Mouse (Mus musculus) forebrain, postnatal 0 days (tissue): ENCODE results near the gene Pfkfb4. TPM values are rescaled to one million over a fixed set of nuclear protein-coding genes. Genes with fewer than 3 reads are reported as not detected.

ENCODE experiments used
- ATAC-seq: fragments of 200-750 bp; cut with Nextera tagmentation; 2 replicates; pipeline ENCODE4 v1.8.0; 2017; ENCODE audit warnings: mild to moderate bottlenecking, moderate library complexity
- DNase-seq: peaks from one replicate; pipeline ENCODE4 v3.0.0-alpha.2; 2015
- H3K27ac ChIP-seq: fragments of 300-500 bp; sonication (generic); 2 replicates; pipeline ENCODE4 v1.5.1; 2014; ENCODE audit warnings: low read depth, mild to moderate bottlenecking, antibody characterized with exemption, low read length, moderate library complexity, mixed read lengths
- H3K27me3 ChIP-seq: fragments of 300-500 bp; sonication (generic); 2 replicates; pipeline ENCODE4 v1.6.1; 2014; ENCODE audit warnings: mild to moderate bottlenecking, low read length, mixed read lengths; ENCODE audit not compliant: insufficient read depth
- H3K36me3 ChIP-seq: fragments of 300-500 bp; sonication (generic); 2 replicates; pipeline ENCODE4 v1.6.1; 2014; ENCODE audit warnings: mild to moderate bottlenecking, moderate library complexity; ENCODE audit not compliant: insufficient read depth
- H3K4me1 ChIP-seq: fragments of 300-500 bp; sonication (generic); 2 replicates; pipeline ENCODE4 v1.6.1; 2014; ENCODE audit warnings: antibody characterized with exemption; ENCODE audit not compliant: insufficient read depth
- H3K4me2 ChIP-seq: fragments of 300-500 bp; sonication (generic); 2 replicates; pipeline ENCODE4 v1.6.1; 2014; ENCODE audit warnings: low read depth, mild to moderate bottlenecking, moderate library complexity
- H3K4me3 ChIP-seq: fragments of 300-500 bp; sonication (generic); 2 replicates; pipeline ENCODE4 v1.5.1; 2014; ENCODE audit warnings: low read depth, low read length, mixed read lengths
- H3K9ac ChIP-seq: fragments of 300-500 bp; sonication (generic); 2 replicates; pipeline ENCODE4 v1.6.1; 2014; ENCODE audit warnings: mild to moderate bottlenecking
- H3K9me3 ChIP-seq: fragments of 300-500 bp; sonication (generic); 2 replicates; pipeline ENCODE4 v1.6.1; 2016; ENCODE audit warnings: low read length
- CTCF ChIP-seq: sonication (generic); IDR thresholded peaks from 2 replicates; pipeline ENCODE4 v1.5.1; 2016; ENCODE audit warnings: antibody characterized with exemption, control low read depth, low read depth
- WGBS: fragments of 180-500 bp; shearing (Covaris S2); extraction: QIAGEN DNeasy Blood & Tissue Kit; methylation state at CpG from one replicate; pipeline ENCODE4 v1.1.7; 2014; 5-methylcytosine and 5-hydroxymethylcytosine counted together
- polyA plus RNA-seq: library from polyadenylated mRNA; unstranded; fragments of >200 nt; fragmentation: Nextera tagmentation; extraction: Ambion mirVana; gene quantifications from 2 replicates; pipeline ENCODE4 v1.2.1, GENCODE M21; 2015
- total RNA-seq: library from RNA; depleted of rRNA; stranded (reverse); fragments of >200 nt; gene quantifications from 2 replicates; pipeline ENCODE4 v1.2.3, GENCODE M21; 2014

The Pfkfb4 gene
- total and polyA plus RNA-seq, 2 experiments from 2014 or later, result 21.7 to 46.4 TPM

DNA sequence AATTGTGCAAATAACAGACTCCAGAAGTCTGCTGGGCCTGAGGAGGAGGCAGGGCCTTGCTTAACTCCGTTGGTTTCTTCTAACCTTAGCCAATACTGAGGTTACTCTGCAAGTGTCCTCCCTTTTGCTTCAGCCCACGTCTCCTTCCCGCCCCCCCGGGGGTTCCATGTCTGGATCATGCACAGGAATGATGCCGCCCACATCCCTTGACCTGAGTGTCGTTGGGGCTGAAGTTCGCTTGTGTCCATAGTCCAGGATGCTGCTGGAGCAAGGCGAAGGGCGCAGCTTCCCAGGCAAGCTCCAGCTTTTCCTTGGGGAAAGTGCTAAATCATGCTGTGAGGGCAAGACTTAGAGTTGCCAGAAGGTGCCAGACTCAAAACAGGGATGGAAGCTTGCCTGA is 4.8 kb downstream of the Pfkfb4 start:
- Histone ChIP-seq H3K4me3 (no peak overlapping the region), H3K27me3 (no peaks in the 10 kb centered on the region), H3K27ac (no peak overlapping the region), H3K4me1 (peaks cover 4% of the 10 kb centered on the region; the same call in 1 of the 2 replicates), H3K9ac (no peak overlapping the region), H3K36me3 (no peaks in the 10 kb centered on the region), H3K4me2 (no peak overlapping the region), H3K9me3 (no peaks in the 10 kb centered on the region)
- no peak for TF ChIP-seq CTCF
- ATAC-seq, result no peak
- 84% methylated on average over 9 of the region's 9 CpGs for WGBS
- no peak for DNase-seq

DNA sequence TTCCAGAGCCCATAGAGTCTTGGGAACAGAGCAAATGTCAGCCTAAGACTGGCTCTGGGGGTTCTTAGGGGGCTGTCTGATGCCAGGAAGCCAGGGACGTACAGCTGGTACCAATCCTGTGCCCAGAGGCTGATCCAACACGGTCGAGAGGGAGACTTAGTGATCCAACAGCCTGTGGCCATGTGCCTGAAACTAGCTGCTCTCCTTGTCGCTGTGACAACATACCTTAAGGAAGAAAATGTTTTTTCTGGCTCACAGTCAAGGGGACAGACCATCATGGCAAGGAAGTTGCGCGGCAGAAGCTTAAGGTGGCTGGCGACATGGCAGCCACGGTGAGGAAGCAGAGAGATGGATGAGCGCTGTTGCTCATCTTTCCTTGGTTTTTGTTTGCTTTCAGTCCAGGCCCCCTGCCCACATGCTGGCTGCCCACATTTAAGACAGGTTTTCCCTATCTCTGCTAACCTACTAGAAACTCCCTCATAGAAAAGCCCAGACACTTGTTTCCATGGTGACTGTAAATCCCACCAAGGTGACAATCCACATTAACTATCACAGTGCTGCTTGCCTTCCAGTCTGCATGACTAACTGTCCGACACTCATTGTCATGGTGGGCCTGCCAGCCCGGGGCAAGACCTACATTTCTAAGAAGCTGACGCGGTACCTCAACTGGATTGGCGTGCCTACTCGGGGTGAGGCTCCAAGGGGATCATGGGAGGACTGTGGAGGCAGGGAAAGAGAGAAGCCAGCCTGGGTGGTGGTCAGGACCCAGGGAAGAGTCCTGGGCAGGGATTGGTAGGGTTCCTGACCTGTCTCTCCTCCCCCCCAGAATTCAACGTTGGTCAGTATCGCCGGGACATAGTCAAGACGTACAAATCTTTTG is 6.9 kb downstream of the Pfkfb4 start:
- Histone ChIP-seq H3K4me3 (no peak overlapping the region), H3K4me1 (no peaks in the 10 kb centered on the region), H3K9me3 (no peaks in the 10 kb centered on the region), H3K27ac (peak overlapping the region; percentile 59; the same call in 1 of the 2 replicates), H3K4me2 (0 out of 2 replicates have a peak overlapping the region, but pooled peaks have one; percentile 4), H3K9ac (no peak overlapping the region), H3K36me3 (peaks cover 9% of the 10 kb centered on the region), H3K27me3 (no peaks in the 10 kb centered on the region)
- ATAC-seq (peak; percentile 61), DNase-seq (peak; percentile 38)
- WGBS, result 73% methylated on average over 19 of the region's 19 CpGs
- no peak for TF ChIP-seq CTCF

DNA sequence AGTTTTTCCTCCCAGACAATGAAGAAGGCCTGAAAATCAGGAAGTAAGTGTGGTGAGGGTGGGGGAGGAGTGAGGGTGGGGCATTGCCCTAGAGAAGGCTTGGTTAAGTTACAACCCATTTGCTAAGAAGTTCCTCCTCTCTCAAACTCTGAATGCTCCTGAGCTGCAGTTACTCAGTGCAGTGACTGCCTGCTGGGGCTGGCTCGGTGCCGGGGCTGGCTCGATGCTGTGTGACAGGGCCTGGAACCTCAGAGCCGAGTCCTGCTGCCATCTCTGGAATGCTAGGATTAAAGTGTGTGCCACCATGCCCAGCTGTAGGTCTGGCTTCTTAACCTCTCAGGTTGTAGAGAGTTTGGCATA is 7.6 kb downstream of the Pfkfb4 start:
- no peak overlapping the region for H3K9ac ChIP-seq
- no peaks in the 10 kb centered on the region for H3K4me1 ChIP-seq
- peaks cover 9% of the 10 kb centered on the region for H3K36me3 ChIP-seq
- no peak for TF ChIP-seq CTCF
- H3K4me2 ChIP-seq, result no peak overlapping the region
- WGBS, result 77% methylated on average over 4 of the region's 4 CpGs
- H3K27me3 ChIP-seq, result no peaks in the 10 kb centered on the region
- ATAC-seq (no peak), DNase-seq (no peak)
- no peaks in the 10 kb centered on the region for H3K9me3 ChIP-seq
- H3K4me3 ChIP-seq, result no peak overlapping the region
- H3K27ac ChIP-seq, result no peak overlapping the region

DNA sequence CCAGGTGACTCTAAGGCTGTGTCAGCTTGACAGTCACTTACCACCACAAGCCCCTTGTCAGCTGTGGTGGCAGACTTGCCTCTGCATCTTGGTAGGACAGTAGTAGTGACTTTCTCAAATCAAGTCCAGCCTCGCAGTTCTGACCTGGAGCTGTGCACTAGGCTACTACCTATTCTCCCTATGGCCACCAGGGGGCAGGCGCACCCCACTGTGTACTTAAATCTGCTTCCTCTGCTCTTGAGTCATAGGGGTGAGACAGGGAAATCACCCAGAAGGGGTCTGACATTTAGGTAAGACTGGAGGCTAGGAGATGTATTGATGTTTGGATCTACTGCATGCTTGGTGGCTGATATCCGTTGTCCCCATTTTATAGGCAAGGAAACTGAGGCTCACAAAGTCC is 9.1 kb downstream of the Pfkfb4 start:
- Histone ChIP-seq H3K4me1 (no peaks in the 10 kb centered on the region), H3K4me2 (no peak overlapping the region), H3K9me3 (no peaks in the 10 kb centered on the region), H3K27ac (no peak overlapping the region), H3K27me3 (no peaks in the 10 kb centered on the region), H3K9ac (no peak overlapping the region), H3K36me3 (peaks cover 14% of the 10 kb centered on the region), H3K4me3 (no peak overlapping the region)
- TF ChIP-seq CTCF, result peak; percentile 97
- ATAC-seq, result peak; percentile 64; the same call in 1 of the 2 replicates
- DNase-seq, result peak; percentile 65
- WGBS, result 10% methylated on average over 3 of the region's 3 CpGs

DNA sequence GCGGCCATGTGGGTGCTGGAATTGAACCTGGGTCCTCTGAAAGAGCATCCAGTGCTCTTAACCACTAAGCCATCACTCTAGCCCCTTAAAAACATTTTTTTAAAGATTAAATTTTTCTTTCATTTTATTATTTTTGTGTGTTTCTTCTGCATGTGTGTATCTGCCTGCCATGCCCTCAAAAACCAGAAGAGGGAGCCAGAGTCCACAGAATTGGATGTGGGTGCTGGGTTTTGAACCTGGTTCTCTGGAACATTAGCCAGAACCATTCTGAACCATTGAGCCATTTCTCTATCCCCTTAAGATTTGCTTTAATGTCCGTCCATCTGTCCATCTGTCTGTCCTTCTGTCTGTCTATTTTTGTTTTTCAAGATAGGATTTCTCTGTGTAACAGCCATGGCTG is 11.6 kb downstream of the Pfkfb4 start:
- H3K4me1 ChIP-seq, result no peaks in the 10 kb centered on the region
- peak; percentile 64 for DNase-seq
- peaks cover 26% of the 10 kb centered on the region for H3K36me3 ChIP-seq
- ATAC-seq, result no peak
- 50% methylated on average over 2 of the region's 2 CpGs for WGBS
- H3K27me3 ChIP-seq, result no peaks in the 10 kb centered on the region
- H3K4me2 ChIP-seq, result no peak overlapping the region
- H3K9me3 ChIP-seq, result no peaks in the 10 kb centered on the region
- no peak overlapping the region for H3K9ac ChIP-seq
- TF ChIP-seq CTCF, result peak; percentile 75
- H3K4me3 ChIP-seq, result no peak overlapping the region
- no peak overlapping the region for H3K27ac ChIP-seq

DNA sequence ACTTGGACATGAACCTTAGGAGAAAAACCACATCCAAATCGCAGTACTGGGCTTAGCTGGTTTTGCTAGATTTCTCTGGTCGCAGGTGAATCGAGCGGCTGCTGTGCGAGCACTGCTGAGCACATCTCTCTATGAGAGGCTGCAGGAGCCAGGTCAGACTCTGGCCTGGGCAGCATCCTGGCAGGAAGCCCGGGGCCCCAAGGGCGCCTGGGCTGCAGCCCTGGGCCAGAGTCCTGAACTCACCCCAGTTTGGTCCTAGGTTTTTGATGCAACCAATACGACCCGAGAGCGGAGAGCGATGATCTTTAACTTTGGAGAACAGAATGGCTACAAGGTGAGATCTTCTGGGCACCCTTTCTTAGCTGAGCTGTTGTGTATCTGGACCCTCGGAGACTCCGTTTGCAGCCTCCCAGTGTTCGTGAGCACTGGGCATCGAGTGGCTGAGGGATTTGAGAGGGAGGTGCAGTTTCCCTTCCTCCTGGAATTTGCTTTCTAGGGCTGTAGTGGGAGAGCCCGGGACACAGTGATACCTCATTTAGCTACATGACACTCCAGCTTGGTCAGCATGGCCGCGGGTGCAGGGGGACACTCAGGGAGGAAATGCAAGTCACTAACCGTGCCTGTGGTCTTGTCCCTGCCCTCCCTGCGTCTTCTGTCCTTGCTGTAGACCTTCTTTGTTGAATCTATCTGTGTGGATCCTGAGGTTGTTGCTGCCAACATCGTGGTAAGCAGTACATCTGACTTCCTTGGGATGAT is 15.6 kb downstream of the Pfkfb4 start:
- H3K4me3 ChIP-seq, result no peak overlapping the region
- H3K9ac ChIP-seq, result no peak overlapping the region
- no peak for DNase-seq
- no peaks in the 10 kb centered on the region for H3K27me3 ChIP-seq
- 85% methylated on average over 21 of the region's 21 CpGs for WGBS
- no peaks in the 10 kb centered on the region for H3K4me1 ChIP-seq
- no peak for ATAC-seq
- no peak overlapping the region for H3K4me2 ChIP-seq
- no peaks in the 10 kb centered on the region for H3K9me3 ChIP-seq
- no peak for TF ChIP-seq CTCF
- H3K36me3 ChIP-seq, result peaks cover 47% of the 10 kb centered on the region
- no peak overlapping the region for H3K27ac ChIP-seq

DNA sequence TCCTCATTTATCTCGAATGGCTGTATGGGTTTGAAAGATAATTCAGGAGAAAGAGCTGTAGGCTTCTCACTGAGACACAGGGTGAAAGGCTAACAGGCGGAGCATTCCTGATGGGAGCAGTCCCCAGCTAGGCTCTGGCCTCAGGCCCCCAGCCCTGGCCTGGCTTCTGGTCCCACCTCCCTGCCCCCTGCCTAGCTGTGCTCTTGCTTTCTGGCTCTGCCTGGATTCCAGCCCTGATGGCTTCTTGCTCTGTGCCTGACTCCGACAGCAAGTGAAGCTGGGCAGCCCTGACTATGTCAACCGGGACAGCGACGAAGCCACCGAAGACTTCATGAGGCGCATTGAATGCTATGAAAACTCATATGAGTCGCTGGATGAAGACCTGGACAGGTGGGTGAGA is 16.5 kb downstream of the Pfkfb4 start:
- no peak overlapping the region for H3K27ac ChIP-seq
- no peak for TF ChIP-seq CTCF
- H3K36me3 ChIP-seq, result peaks cover 45% of the 10 kb centered on the region
- no peak overlapping the region for H3K9ac ChIP-seq
- no peak for DNase-seq
- ATAC-seq, result no peak
- no peak overlapping the region for H3K4me2 ChIP-seq
- no peaks in the 10 kb centered on the region for H3K9me3 ChIP-seq
- no peaks in the 10 kb centered on the region for H3K4me1 ChIP-seq
- WGBS, result 86% methylated on average over 9 of the region's 9 CpGs
- H3K4me3 ChIP-seq, result no peak overlapping the region
- no peaks in the 10 kb centered on the region for H3K27me3 ChIP-seq
